Mouse (Mus musculus) lung, adult 2 months (tissue): ENCODE results near the gene Myo10. TPM values are rescaled to one million over a fixed set of nuclear protein-coding genes. Genes with fewer than 3 reads are reported as not detected.

ENCODE experiments used
- DNase-seq: peaks from one replicate; pipeline ENCODE4 v3.0.0; 2022
- H3K4me1 ChIP-seq: fragments of 200-500 bp; 2 replicates; pipeline ENCODE4 v1.6.1; 2011; ENCODE audit warnings: low read length; ENCODE audit not compliant: control insufficient read depth, insufficient read depth
- H3K4me3 ChIP-seq: fragments of 200-500 bp; replicated peaks from 2 replicates; pipeline ENCODE3; 2011; ENCODE audit warnings: low read depth, mild to moderate bottlenecking, control low read depth, low read length; ENCODE audit errors: extremely low read depth
- CTCF ChIP-seq: fragments of 200-500 bp; IDR thresholded peaks from 2 replicates; pipeline ENCODE4 v1.5.1; 2011; ENCODE audit warnings: mild to moderate bottlenecking, low read length, control low read depth; ENCODE audit not compliant: insufficient read depth
- POLR2A ChIP-seq: fragments of 200-500 bp; IDR thresholded peaks from 2 replicates; pipeline ENCODE4 v1.6.1; 2011; ENCODE audit warnings: low read depth, mild to moderate bottlenecking, control low read depth, low read length, borderline replicate concordance; ENCODE audit errors: extremely low read depth
- WGBS: fragments of 180-500 bp; shearing (Covaris S2); methylation state at CpG from one replicate; pipeline ENCODE4 v1.1.7; 2018; 5-methylcytosine and 5-hydroxymethylcytosine counted together
- polyA plus RNA-seq: library from polyadenylated mRNA; depleted of rRNA; stranded (reverse); fragments of >200 nt; gene quantifications from 2 replicates; pipeline ENCODE4 v1.2.3, GENCODE M21; 2012

Gene Myo10
- polyA plus RNA-seq, 1 experiment = 81.3 TPM

DNA sequence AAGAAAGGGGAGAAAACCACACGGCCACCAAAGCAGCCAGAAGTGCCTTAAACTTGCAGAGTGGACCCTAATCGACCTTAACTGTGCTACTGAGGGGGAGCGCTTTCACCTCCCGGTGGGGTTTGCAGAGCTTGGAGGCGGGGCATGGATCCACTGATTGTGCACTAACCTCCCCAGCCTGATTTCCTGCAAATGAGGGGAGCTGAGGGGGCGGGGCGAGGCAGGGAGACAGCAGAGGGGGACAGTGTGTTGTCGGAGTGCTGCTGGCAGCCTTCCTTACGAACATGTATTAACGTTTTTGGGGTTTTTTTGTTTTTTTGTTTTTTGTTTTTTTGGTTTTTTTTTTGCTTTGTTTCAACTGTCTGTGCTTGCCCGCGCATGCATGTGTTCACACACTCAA is 190.2 kb downstream of the Myo10 start:
- H3K4me3 ChIP-seq = no peak overlapping the region
- WGBS = 56% methylated on average over 12 of the region's 12 CpGs
- H3K4me1 ChIP-seq = no peaks in the 10 kb centered on the region
- no peak for TF ChIP-seq POLR2A
- TF ChIP-seq CTCF = no peak
- DNase-seq = no peak

DNA sequence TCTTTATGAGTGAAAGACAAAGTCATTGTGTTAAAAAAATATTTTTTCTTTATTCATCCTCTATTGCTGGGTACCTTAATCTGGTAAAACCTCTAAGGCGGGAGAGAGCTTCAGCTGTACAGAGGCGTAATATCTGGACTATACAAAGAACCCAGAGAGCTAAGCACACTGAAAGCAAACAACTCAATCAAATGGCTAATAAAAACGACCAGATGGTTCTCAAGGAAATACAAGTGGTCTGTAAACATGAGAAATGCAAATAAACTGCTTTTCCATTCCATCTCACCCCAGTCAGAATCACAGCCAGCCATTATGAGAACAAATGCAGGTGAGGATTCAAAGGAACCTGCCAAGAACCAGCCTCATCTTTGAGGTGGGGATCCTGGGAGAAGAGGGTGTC is 192.2 kb downstream of the Myo10 start:
- Histone ChIP-seq H3K4me1 (no peaks in the 10 kb centered on the region), H3K4me3 (no peak overlapping the region)
- no peak for DNase-seq
- TF ChIP-seq POLR2A = no peak
- TF ChIP-seq CTCF = no peak
- WGBS = 57% methylated on average over 3 of the region's 3 CpGs

DNA sequence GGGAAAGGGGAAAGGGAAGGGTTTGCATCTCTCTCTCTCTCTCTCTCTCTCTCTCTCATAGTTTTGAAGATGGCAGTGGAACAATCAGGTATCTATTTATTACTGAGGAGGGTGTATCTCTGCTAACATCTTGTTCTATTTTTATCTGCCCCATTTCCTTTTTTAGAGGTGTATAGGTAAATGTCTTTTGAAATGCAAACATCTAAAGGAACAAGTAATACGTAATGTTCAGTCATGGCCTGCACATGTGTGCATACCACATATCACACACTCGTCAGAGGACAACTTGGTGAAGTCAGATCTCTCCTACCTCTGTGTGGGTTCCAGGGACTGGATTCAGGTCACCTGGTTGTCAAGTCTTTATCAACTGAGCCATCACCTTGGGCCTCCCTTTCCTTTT is 194.9 kb downstream of the Myo10 start:
- Histone ChIP-seq H3K4me1 (no peaks in the 10 kb centered on the region), H3K4me3 (no peak overlapping the region)
- WGBS = 87% methylated on average over 2 of the region's 2 CpGs
- TF ChIP-seq POLR2A = no peak
- no peak for TF ChIP-seq CTCF
- DNase-seq = no peak

DNA sequence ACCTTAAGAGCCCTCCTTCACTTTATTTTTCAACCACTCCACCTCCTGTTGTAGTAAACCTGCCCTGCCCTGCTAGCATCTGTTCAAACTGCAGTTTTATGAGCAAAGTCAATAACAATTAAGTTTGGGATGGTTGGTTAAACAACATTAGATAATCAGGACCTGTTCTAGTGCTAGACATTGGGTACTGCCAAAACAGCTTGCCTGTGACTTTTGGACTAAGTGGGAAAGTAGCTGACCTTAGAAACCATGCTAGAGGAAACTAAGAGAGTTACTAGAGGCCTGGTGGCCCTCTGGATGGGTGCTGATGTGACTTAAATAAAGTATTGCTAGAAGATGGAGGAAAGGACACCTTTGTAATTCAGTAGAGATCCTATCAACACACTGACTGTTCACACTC is 199.7 kb downstream of the Myo10 start:
- H3K4me3 ChIP-seq = no peak overlapping the region
- TF ChIP-seq POLR2A (no peak), CTCF (no peak)
- H3K4me1 ChIP-seq = no peaks in the 10 kb centered on the region
- no peak for DNase-seq

DNA sequence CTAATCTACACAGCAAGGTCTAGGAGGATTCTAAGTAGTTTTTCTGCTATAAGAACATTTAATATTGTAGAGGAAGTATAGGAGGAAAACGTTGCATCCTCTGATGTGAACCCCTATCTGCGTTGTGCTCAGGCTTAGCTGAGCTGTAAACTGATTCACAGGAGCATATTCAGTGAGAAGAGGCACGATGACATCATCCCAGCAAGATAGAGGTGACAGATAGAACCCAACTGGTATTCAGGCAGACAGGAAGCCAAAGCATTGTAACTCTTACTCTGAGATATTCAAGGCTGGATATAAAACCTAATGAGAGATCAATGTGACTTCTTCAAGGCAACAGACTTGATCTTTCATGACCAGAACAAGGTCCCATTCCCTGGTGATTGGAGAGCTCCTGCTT is 200.3 kb downstream of the Myo10 start:
- DNase-seq = no peak
- H3K4me1 ChIP-seq = no peaks in the 10 kb centered on the region
- TF ChIP-seq CTCF = no peak
- TF ChIP-seq POLR2A = no peak
- H3K4me3 ChIP-seq = no peak overlapping the region
- 42% methylated on average over 3 of the region's 3 CpGs for WGBS

DNA sequence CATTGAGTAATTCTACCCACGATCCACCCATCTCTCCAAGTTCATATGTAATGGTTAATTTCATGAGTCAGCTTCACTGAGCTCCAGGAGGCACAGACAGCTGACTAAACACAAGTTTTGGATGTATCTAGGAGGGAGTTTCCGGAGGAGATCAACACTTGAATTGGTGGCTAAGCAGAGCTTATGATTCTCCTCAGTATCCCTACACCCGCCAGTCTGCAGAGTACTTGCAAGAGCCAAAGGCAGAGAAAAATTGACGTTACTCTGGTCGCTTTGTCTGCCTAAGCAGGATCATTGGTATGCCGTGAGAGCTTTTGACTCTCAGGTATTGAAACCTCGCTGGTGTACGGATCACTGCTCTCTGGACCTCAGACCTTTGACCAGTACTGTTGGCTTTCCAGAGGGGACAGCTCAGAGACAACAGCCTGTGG is 204.2 kb downstream of the Myo10 start:
- TF ChIP-seq POLR2A = no peak
- TF ChIP-seq CTCF = no peak
- H3K4me3 ChIP-seq = no peak overlapping the region
- 0 out of 2 replicates have a peak, but pooled peaks cover 2% of the 10 kb centered on the region for H3K4me1 ChIP-seq
- WGBS = 82% methylated on average over 8 of the region's 8 CpGs
- DNase-seq = no peak

DNA sequence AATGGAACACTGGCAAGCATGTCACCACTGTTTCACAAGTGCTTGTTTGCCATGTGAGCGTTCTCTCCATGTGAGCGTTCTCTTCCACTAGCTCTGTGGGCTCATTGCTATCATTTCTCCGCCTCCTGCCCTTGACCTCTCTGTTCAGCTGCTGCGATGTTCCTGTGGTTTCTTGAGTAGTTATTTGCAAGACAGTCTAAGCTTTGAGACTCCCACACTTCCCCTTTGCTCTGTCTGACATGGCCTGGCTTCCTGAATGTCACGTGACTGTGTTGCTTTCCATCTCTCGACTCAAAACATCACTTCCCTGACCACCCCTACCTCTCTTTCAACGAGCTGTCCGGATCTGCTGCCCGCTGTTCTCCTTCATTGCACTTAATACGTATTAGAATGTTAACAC is 206.1 kb downstream of the Myo10 start:
- no peak overlapping the region for H3K4me3 ChIP-seq
- DNase-seq = no peak
- 45% methylated on average over 10 of the region's 10 CpGs for WGBS
- H3K4me1 ChIP-seq = 0 out of 2 replicates have a peak, but pooled peaks cover 2% of the 10 kb centered on the region
- TF ChIP-seq POLR2A = no peak

DNA sequence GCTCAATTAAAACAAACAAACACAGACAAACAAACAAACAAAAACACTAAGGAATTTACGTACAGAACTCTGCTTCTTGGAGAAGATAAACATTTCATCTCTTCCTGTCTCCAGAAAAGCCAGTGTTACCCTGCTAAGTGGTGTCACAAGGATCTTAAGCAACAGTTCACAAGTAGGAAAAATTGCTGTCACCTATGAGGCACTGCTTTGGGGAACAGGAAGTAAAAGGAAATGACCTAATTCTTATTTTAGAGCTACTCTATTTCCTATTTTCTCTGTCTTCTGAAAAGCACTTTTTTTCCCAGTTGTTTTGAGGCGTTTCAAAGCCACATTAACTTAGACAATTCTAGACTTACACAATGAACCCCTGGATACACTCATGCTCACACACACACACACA is 208.1 kb downstream of the Myo10 start:
- TF ChIP-seq POLR2A (no peak), CTCF (no peak)
- H3K4me3 ChIP-seq = no peak overlapping the region
- H3K4me1 ChIP-seq = 0 out of 2 replicates have a peak, but pooled peaks cover 2% of the 10 kb centered on the region
- 32% methylated on average over 2 of the region's 2 CpGs for WGBS
- DNase-seq = no peak

DNA sequence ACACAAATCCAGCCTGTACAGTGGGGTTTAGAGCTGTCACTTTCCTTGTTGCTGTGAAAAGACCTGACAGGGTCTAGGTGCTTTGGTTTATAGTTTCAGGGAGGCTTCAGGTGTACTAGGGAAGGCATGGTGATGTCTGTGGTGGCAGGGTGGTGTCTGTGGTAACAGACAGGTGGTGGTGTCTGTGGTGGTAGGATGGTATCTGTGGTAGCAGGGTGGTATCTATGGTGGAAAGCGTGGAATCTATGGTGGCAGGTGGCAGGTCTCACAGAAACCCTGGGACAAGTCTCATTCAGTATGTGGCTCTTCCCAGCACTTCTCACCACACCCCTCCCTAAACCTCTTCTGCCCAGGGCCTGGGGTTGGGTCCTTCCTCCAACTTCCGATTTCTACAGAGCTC is 212.0 kb downstream of the Myo10 start:
- 79% methylated on average over 2 of the region's 2 CpGs for WGBS
- no peak for TF ChIP-seq CTCF
- TF ChIP-seq POLR2A = no peak
- H3K4me3 ChIP-seq = no peak overlapping the region
- no peak for DNase-seq
- H3K4me1 ChIP-seq = 0 out of 2 replicates have a peak, but pooled peaks cover 2% of the 10 kb centered on the region

DNA sequence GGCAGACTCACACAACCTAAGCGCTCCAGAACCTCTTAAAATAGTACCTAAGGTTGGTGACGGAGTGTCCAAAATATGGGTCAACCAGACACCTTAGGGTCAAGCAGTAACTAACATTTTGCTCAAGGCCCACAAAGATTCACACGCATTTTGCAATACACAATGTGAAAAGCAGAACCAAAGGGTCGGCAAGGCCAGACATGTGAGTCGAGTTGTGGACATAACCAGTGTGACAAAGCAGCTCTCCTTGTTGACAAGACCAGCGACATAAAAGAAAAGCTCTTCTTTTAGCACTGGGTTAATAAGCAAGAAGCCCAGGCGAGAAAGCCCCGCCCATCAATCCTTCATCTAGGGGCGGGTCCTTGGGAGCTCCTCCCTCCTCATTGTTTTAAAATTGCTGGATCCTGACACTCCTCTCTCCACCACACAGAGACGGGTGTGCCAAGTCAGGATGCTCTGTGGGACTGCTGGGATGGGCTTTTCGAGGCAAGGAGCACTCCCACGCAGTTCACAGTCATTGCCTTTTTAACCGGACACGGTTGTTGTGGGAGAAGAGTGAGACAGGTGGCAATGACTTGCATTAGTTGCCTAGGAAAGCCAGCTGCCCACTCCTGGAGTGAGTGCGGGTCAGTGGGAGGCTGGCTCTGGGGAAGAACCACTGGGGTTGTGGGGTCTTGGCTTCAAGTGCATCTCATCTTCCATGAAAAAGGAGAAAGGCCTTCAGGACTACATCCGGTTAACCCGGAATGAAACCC is 212.8 kb downstream of the Myo10 start:
- Histone ChIP-seq H3K4me3 (no peak overlapping the region), H3K4me1 (0 out of 2 replicates have a peak, but pooled peaks cover 2% of the 10 kb centered on the region)
- TF ChIP-seq CTCF (no peak), POLR2A (no peak)
- DNase-seq = no peak
- WGBS = 86% methylated on average over 17 of the region's 17 CpGs

DNA sequence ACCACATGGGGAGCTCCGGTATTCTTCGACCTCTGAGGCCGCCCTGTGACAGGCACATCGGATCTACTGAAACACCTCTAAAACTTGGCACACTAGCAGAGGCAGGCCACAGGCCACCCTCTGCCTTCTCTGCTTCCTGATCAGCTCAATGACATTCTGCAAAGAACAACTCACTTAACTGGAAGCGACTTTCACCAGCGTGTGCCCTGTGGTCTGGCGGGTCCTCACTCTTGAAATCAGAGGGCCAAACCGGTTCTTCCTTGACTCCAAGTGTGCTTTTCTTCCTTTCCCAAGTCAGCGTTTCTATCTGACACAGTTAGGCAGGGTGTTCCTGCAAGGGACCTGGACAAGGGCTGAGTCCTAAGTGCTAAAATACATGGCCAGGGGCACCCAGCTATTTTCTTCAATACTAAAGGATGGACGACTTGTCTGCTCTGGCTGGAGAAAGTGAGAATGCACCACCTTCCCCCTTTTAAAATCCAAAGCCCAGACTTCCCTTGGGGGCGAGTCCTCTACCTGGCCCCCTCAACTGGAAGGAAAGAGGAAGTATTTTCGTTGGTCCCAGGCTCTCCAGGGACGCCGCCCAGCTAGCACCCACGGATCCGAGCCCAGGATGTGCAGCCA is 220.2 kb downstream of the Myo10 start:
- H3K4me3 ChIP-seq = peak overlapping the region; percentile 63
- no peak for DNase-seq
- TF ChIP-seq POLR2A (no peak), CTCF (no peak)
- peaks cover 2% of the 10 kb centered on the region; the same call in 1 of the 2 replicates for H3K4me1 ChIP-seq
- 10% methylated on average over 16 of the region's 16 CpGs for WGBS
